Mouse (Mus musculus): Measurements from ENCODE around the gene Pip4k2a. TPM values are rescaled to one million over a fixed set of nuclear protein-coding genes. Genes with fewer than 3 reads are reported as not detected.

The Pip4k2a gene
- polyA plus RNA-seq, 2 experiments from 2014 or later, result 23.7 to 25.2 TPM

DNA sequence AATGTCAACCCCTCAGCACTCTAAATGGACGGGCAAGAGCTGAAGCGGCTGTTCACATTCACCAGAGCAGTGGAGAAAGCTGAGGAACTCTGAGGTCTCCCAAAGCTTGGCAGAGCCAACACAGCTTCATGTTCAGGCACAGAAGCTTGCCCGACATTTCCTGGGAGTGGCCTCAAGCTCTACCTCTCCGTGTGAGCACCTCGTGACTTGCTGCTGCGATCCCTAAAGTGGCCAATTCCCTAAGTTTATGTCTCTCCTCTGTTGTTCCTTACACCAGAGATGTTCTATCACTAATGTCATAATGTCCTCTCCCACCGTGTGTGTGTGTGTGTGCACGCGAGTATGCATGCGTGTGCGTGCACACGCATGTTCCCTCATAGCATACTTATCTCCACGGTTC is 42.3 kb downstream of the Pip4k2a start:
- no peak for ATAC-seq

GRCm38 (mm10) chr2:18955022-18955421 is 42.9 kb downstream of the Pip4k2a start:
- ATAC-seq, result no peak

GRCm38 (mm10) chr2:18954422-18954821 is 43.5 kb downstream of the Pip4k2a start:
- no peak for ATAC-seq

DNA sequence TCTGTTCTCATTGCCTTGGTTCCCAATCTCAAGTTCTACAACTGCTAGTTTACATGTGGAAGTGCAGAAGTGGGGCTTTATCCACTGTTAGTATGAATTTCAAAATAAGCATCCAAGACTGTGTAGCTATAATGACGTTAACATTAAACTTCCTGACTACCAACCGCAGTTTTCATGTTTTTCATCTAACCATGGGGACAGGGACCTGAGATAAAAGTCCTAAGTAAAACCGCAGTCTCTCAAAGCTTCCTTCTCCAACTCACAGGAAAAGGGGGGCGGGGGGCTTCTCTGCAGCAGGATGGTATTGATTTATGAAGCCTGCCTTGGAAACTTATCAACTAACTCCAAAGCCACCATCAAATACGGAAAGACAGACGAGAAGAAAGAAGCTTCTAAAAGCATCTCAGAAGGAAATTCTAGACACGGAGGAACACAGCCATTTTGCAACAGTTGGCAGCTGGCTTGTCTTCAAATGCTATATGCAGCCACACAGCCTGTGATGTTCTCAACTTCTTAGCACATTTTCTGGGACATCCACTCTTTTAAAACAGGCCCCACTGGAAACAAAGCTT is 45.7 kb downstream of the Pip4k2a start:
- peak; percentile 83 for ATAC-seq

GRCm38 (mm10) chr2:18950758-18951157 is 47.2 kb downstream of the Pip4k2a start:
- ATAC-seq, result no peak

GRCm38 (mm10) chr2:18948741-18949140 is 49.2 kb downstream of the Pip4k2a start:
- ATAC-seq, result no peak

DNA sequence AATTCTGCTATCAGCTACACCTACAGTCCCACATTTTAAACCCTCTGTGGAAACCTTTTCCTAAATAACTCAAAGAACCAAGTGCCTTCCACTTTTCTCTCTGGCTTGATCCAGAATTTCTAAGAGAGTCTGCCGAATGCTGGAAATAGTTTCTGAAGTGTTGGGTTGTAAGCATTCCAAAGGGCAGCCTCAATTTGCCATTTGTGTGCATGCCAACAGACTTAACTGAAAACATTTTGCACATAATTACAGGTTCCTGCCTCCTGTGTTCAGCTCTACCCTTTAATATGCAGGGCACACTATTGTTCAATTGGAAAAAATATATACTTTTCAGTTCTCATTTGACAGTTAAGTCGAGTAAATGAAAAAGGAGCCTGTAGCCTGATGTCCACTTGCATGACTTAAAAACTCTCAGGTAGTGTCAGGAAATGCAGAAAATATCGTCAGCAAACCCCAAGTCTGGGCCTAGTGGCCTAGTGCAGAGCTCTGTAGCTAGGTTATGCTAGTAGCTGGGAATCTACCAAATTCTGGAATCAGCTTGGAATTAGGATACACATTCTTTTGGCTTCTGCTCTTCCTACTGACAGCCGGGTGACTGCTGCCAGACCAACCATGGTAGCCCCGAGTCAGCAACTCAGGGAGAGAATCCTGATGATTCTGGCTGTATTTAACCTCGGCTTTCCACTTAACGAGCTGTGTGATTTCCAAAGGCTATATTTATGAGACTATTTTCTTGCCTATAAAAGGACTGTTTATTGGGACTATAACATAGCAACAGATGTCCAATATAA is 50.1 kb downstream of the Pip4k2a start:
- ATAC-seq, result no peak

DNA sequence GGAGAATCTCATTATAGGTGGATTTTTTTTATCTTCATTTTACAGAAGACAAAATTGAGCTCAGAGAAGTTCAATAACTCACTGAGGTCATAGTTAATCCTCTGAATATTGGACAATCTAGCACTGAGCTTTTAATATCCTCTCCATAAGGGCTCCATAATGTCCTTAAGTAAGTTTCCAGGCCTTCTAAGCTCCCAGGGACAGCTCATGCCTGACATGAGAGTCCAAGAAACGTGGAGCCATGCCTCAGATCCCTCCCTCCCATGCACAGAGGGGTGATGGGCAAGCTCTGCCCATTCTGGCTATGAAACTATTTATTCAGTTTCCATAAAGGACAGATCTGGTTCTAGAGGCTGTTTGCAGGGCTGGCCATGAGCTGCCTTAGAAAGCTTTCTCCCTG is 52.5 kb downstream of the Pip4k2a start:
- ATAC-seq, result no peak

DNA sequence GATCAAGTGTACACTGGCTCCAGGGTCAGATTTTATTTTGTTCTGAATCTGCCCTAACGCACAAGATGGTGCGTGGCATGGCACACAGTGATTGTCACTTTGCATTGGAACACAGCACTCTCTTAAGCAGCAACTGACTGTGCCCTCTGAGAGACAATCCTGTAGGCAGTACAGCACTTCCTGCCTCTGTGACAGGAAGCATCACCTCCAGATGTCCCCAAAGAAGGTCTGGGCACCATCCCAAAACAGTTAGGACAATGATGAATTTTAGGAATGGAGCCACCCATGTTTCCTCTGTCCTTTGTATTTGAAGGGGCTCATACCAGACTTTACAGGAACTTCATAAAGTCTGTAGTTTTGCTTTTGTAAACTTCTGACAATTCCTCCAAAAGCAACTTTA is 54.0 kb downstream of the Pip4k2a start:
- peak; percentile 75 for ATAC-seq

DNA sequence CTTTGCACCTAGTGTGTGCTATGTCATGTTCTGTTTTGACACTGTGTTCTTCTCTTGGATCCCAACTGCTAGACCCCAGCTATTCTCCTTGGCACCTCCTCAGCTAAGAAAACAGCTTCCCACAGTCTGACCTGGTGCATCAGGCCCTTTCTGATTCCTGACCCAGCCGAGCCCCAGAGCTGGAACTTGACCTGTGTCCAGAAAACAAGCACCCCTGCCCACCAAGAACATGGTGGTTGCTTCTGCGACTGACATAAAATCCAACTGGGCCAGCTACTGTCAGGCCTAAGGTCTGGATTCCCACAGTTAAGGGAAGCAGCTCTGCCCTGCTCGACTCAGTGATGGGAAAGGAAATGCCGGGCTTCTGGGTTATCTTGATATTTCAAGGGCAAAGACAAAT is 54.6 kb downstream of the Pip4k2a start:
- no peak for ATAC-seq

DNA sequence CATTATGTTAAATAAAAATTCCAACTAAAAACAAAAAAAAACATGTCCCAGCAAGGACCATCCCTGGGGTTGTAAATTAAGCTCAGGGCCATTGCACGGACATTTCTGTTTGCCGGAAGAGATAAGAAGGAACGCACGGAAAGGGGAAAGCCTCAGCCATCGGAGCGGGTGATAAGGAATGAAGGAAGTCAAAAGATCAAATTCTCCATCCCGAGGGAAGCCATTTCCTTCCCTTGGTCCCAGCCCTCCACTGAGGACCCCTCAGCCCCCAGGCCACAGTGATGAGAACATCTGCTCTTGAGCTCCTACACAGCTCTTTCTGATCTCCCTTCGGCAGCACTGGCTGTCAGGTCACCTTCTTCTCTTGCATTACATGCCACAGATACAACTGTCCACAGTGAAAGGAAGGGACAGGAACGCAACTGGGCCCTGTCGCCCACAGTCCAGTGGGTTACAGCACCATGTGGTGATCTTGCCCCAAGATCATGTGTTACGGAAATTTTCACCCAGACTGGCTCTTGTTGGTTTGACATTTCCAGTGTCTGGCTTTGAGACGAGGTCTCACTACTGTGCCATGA is 57.1 kb downstream of the Pip4k2a start:
- no peak for ATAC-seq

DNA sequence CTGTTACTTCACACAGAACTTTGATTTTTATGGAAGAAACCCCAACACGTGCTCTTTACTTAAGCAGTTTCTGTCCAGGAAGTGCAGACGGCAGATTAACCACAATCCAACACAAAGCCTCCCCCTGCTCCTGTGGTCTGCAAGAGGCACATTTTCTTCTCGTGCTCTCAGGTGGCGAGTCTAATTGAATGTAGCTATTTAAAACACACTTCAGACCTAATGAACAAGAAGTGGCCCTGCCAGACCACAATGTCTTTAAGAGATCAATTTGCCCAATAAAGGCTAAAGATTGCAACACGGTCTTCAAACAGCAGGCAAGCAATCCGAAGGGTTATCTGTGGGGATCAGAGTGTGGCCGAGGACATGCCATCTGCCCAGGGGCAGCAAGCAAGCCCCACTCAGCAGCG is 59.0 kb downstream of the Pip4k2a start:
- peak; percentile 71 for ATAC-seq

GRCm38 (mm10) chr2:18938232-18938631 is 59.7 kb downstream of the Pip4k2a start:
- no peak for ATAC-seq

DNA sequence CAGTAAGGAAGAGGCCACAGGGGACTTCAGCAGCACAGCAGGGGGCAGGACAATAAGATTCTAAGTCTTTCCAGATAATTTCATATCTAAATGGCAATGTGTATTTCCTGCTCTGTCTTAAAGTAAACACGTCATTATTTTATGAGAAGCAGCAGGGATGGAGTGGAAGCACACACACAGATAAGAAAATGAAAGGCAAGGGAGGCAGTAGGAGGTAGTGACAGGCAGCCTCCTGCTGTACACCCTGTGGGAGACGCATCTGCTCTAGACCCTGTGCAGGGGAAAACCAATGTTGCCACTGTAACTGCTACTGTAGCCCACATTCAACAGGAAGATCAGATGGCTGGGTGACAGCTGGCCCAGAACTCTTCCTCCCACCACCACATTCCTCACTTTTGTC is 60.3 kb downstream of the Pip4k2a start:
- peak; percentile 68 for ATAC-seq

- no peak for ATAC-seq
These were observed 61.5 kb downstream of the Pip4k2a start for GRCm38 (mm10) chr2:18936446-18936845.

DNA sequence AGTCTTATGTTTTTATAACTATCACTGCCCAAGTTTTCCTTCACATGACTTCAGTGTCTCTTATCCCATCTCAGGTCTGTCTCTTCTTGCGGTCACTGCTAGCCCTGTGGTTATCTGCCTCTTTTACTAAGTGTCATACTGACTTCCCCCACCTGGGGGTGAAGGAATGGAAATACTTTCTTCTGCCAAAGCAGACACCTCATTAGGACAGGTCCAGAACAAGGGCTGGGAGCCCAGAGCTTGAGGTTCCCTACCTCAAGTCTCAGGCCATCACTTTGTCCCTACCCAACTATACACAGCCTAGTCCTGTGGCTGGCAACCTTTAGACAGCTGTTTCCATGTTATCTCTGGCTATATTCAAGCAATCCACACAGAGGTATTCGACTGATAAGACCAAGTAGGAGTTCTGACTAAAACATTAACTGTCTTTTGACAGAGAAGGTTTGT is 62.3 kb downstream of the Pip4k2a start:
- ATAC-seq, result peak; percentile 27

DNA sequence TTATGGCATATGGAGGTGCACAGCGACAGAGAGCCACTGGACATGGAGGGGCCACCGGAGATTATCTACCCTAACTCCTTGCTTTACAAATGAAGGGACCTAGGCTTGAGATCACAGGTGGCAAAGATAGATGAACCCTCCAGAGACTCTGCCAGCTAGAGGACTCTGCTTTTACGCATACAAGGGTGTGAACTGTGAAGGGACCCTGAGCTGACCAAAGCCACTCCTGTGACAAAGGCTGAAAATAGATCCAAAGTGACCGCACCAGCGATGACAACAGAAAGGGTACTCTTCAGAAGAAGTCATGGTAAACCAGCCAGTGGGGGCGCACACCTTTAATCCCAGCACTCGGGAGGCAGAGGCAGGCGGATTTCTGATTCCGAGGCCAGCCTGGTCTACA is 63.8 kb downstream of the Pip4k2a start:
- ATAC-seq, result no peak

GRCm38 (mm10) chr2:18933418-18933817 is 64.5 kb downstream of the Pip4k2a start:
- ATAC-seq, result no peak

DNA sequence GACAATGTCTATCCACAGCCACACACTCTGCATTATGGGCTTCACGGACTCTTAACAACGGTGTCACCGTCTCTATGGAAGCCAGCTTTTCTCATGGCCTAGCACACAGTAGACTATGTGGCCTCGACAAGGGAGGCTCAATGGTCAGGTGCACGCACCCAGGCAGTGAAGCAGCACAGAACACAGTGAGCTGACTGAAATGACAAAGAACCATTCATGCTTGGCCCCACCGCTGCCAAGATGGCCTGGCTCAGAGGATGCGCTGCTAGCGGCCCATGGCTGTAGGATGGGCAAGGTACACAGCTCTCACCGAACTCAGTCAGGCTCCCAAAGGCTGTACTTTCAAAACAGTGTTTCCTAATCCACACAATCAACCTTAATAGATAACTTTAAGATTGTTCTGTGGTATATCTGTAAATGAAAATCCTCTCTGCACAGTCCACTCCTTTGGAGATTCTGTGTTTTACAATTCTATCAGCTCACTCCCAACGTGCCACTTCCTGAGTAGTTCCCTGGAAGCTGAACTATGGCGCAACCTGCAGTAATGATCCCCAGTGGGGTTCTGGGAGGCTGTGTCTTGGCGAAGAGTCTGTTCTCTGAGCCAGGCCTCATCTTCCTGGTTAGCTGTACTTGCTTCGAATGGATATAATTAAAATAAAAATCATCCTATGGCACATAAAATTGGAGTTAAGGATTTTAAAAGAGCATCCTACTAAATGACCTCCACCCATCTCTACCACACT is 67.4 kb downstream of the Pip4k2a start:
- no peak for ATAC-seq

GRCm38 (mm10) chr2:18928597-18929257 is 69.2 kb downstream of the Pip4k2a start:
- ATAC-seq, result peak; percentile 28

GRCm38 (mm10) chr2:18928196-18928595 is 69.7 kb downstream of the Pip4k2a start:
- peak; percentile 91 for ATAC-seq

- ATAC-seq, result no peak
These were observed 73.9 kb downstream of the Pip4k2a start for GRCm38 (mm10) chr2:18923806-18924595.
